Mouse (Mus musculus): ENCODE measurements around the gene Cts6. TPM values are rescaled to one million over a fixed set of nuclear protein-coding genes. Genes with fewer than 3 reads are reported as not detected.
"Not testable (repeated sequence)": the region's sequence is repeated elsewhere in the genome, so short reads cannot be mapped to it uniquely, and the experiment has no call there.

Gene Cts6
- not detected in 2 replicates for polyA plus RNA-seq (2015; fragmentation: Nextera tagmentation; extraction: Ambion mirVana)

GRCm38 (mm10) chr13:61203310-61203709 lies at the start of gene Cts6:
Cts6 (minus strand) TSS chr13:61203410.
- WGBS, result 92% methylated on average over 3 of the region's 3 CpGs
- no peak for ATAC-seq

DNA sequence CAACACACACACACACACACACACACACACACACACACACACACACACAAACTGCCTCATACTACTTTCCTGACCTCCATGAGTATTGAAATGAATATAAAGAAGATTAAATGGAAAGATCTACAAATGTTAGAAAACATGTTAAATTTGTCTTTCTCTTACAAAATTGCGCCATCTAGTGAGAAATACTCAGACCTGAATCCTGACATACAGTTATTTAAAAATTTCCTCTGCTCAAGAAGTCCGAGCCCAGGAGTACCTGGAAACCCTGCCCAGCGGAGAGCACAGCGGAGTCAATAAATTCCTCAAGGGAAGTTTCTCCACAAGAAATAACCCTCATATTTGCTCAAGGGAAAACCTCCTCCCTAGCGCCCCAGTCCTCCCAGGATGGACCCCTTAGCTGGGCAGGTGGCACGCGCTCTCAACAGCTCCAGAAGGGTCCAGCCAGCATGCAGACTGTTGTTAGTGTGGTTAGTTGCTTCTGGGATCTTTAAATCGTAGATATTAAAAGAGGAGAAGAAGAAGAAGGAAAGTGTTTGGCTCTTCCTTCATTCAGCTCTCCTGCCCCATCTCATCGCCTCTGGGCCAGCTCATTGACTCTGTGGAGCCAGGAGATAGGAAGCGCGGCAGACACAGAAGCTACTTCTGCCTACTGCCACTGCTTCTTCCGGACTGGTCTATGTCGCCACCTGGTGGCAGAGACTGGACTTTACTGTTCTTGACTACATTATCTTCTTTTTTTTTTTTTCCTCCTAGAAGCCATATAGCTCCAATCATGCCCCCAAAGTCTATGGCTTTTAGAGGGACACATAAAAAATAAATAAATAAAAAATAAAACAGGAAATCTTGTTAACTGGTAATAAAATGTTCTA lies 38.1 kb upstream of the Cts6 start:
- Histone ChIP-seq H3K4me1 (replicated peaks) (no peaks in the 10 kb centered on the region), H3K27me3 (no peaks in the 10 kb centered on the region), H3K9ac (replicated peaks) (no peak overlapping the region), H3K4me2 (replicated peaks) (no peak overlapping the region), H3K36me3 (no peaks in the 10 kb centered on the region), H3K9me3 (peaks cover 15% of the 10 kb centered on the region), H3K4me3 (replicated peaks) (no peak overlapping the region), H3K27ac (no peak overlapping the region)
- WGBS, result 62% methylated on average over 13 of the region's 13 CpGs
- ATAC-seq, result no peak

More at GRCm38 (mm10) chr13:61203310-61203709, at the start of gene Cts6:
- H3K9ac ChIP-seq (replicated peaks), result no peak within 1 kb of the TSS
- no peak within 1 kb of the TSS for H3K4me2 ChIP-seq (replicated peaks)
- peaks cover 49% of the 10 kb centered on the region for H3K9me3 ChIP-seq
- no peaks in the 10 kb centered on the region for H3K27me3 ChIP-seq
- no peak within 1 kb of the TSS for H3K27ac ChIP-seq
- H3K36me3 ChIP-seq, result no peaks in the 10 kb centered on the region
- H3K4me3 ChIP-seq (replicated peaks), result no peak within 1 kb of the TSS
- no peaks in the 10 kb centered on the region for H3K4me1 ChIP-seq (replicated peaks)

DNA sequence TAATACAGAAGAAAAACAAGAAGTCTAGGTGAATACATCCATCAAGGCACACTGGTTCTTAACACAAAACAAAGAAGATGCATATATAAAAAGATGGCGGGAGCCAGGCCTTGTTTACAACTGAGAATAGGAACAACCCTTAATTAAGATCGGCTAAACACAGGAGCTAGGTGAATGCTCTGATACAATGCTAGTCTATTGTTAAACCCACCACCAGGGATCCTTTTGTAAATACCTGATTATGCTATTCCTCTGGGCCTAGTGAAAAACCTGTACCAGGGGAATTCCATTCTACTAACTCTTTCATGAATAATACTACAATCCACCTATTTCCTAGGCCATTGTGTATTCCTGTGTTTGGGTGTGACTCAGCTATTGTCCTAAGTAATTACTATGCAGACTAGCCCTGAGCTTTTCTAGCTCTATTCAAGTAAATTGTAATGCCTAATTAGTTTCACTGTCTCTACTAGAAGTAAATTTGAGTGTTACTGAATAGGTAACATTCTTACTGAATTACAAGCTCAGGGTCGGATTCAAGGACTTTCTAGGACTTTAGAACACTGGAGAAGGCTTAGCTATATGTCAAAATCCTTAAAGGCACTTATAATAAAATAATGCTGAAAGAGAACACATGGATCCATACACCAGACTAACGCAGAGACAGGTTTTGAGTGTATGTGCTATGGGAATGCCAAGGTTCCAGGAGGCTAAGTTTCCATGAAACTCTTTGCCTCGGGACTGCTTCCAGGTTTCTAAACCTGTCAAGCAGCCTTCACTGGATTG lies 17.9 kb downstream of the Cts6 start:
- not testable (repeated sequence) for H3K4me2 ChIP-seq (replicated peaks); H3K9ac ChIP-seq (replicated peaks); H3K4me3 ChIP-seq (replicated peaks); H3K36me3 ChIP-seq; H3K4me1 ChIP-seq (replicated peaks); H3K27ac ChIP-seq; ATAC-seq; H3K27me3 ChIP-seq
- H3K9me3 ChIP-seq, result peaks cover 10% of the 10 kb centered on the region
- 79% methylated on average over 5 of the region's 5 CpGs for WGBS

DNA sequence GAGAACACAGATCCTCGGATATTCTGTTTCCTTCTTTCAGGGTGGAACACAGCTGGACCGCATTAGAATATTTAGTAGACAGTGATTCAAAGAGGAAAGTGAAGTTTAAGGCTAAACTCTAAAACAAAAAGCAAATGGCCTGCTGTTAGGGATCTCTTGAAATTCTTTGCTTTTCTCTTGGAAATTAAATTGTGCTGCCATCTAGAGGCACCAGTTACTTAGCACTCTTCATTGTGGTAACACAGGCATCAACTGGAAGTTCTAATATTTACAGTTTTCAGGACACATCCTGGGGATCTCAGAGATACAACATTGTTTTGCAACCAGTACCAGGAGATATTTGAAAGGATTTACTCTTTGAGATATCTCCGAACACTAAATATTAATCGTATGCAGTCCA lies 38.6 kb downstream of the Cts6 start:
- Histone ChIP-seq H3K27ac (no peak overlapping the region), H3K9me3 (peaks cover 33% of the 10 kb centered on the region), H3K4me1 (replicated peaks) (no peaks in the 10 kb centered on the region), H3K4me3 (replicated peaks) (no peak overlapping the region), H3K36me3 (no peaks in the 10 kb centered on the region), H3K9ac (replicated peaks) (no peak overlapping the region), H3K27me3 (no peaks in the 10 kb centered on the region), H3K4me2 (replicated peaks) (no peak overlapping the region)
- 86% methylated on average over 4 of the region's 4 CpGs for WGBS
- ATAC-seq, result no peak

DNA sequence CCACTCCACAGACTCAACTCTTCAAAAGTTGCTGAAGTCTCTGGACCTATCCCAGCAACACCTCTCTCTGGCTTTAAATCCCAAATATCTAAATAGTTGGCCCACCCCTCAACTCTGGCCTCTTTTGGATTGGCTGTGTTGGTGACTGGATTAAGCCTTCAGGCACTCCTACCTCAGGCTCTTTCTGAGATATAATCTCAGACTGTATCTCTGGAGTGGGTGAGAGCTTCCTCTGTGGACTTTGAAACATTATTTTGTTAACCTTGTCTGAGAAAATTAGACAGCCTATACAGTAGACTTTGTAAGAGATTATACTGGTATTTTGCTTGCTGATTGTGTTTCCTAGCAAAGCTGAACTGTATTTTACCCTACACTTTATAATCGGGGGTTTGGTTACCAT lies 39.1 kb downstream of the Cts6 start, which contains the start of gene Ctsr:
Gene Ctsr, minus strand, starts transcription at position 101 of the 400 bp plus-strand sequence.
- no peak within 1 kb of the TSS for H3K4me3 ChIP-seq (replicated peaks)
- no peaks in the 10 kb centered on the region for H3K27me3 ChIP-seq
- no peaks in the 10 kb centered on the region for H3K4me1 ChIP-seq (replicated peaks)
- no peak within 1 kb of the TSS for H3K4me2 ChIP-seq (replicated peaks)
- H3K9ac ChIP-seq (replicated peaks), result no peak within 1 kb of the TSS
- WGBS, result 81% methylated on average over 1 of the region's 1 CpGs
- no peak within 1 kb of the TSS for H3K27ac ChIP-seq
- no peak for ATAC-seq
- no peaks in the 10 kb centered on the region for H3K36me3 ChIP-seq
- peaks cover 36% of the 10 kb centered on the region for H3K9me3 ChIP-seq

Other genes starting within 250 kb of the Cts6 start
- gene Ctsj, start 197.5 kb downstream of the Cts6 start, polyA plus RNA-seq (2015; fragmentation: Nextera tagmentation; extraction: Ambion mirVana), result not detected in 2 replicates
- not detected in 2 replicates for gene Ctsq, start 162.8 kb downstream of the Cts6 start, polyA plus RNA-seq (2015; fragmentation: Nextera tagmentation; extraction: Ambion mirVana)
- not detected in 2 replicates for gene Ctsr, start 39.2 kb downstream of the Cts6 start, polyA plus RNA-seq (2015; fragmentation: Nextera tagmentation; extraction: Ambion mirVana)
- gene Cts8, start 51.9 kb upstream of the Cts6 start, polyA plus RNA-seq (2015; fragmentation: Nextera tagmentation; extraction: Ambion mirVana), result not detected in 2 replicates
- not detected in 2 replicates for gene Gm49398, start 85.4 kb upstream of the Cts6 start, polyA plus RNA-seq (2015; fragmentation: Nextera tagmentation; extraction: Ambion mirVana)
- gene Cts7, start 154.8 kb upstream of the Cts6 start, polyA plus RNA-seq (2015; fragmentation: Nextera tagmentation; extraction: Ambion mirVana), result not detected in 2 replicates

Measured in midbrain, embryonic 13.5 days (tissue).